Mouse (Mus musculus): ENCODE data around the gene Fgfr2.
A peak's percentile ranks its signal among the peaks of the same experiment; 100 is the strongest.
"Not testable (repeated sequence)": the region's sequence is repeated elsewhere in the genome, so short reads cannot be mapped to it uniquely, and the experiment has no call there.

Gene Fgfr2

GRCm38 (mm10) chr7:131049829-131050228 lies 2073.3 kb downstream of the Fgfr2 start:
- DNase-seq (ENCODE audit: low read depth), result not testable (repeated sequence)

GRCm38 (mm10) chr7:131045258-131045835 lies 2077.8 kb downstream of the Fgfr2 start:
- not testable (repeated sequence) for DNase-seq (ENCODE audit: low read depth)

GRCm38 (mm10) chr7:131042657-131043056 lies 2080.5 kb downstream of the Fgfr2 start:
- DNase-seq (ENCODE audit: low read depth), result no peak

- not testable (repeated sequence) for DNase-seq (ENCODE audit: low read depth)
These were observed 2082.4 kb downstream of the Fgfr2 start for GRCm38 (mm10) chr7:131040760-131041159.

- no peak for DNase-seq (ENCODE audit: low read depth)
These were observed 2086.1 kb downstream of the Fgfr2 start for GRCm38 (mm10) chr7:131037083-131037482.

DNA sequence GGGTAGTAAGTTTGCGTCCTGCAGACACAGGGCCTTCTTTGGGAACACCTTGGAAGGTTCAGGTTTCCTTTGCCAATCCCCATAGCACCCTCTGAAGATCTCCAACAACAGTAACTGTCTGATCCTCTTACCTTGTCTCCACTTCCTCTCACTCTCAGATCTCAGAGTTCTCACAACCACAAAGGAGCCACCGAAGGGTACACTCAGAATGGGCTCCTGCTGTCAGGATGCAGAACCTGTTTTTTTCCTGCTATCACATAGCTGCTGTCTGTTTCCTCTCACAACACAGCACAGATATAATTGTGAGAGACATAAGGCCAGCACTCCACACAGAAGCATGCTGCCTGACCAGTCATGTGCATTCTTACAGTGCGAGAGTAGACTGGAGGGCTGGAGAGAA lies 2086.8 kb downstream of the Fgfr2 start:
- no peak for DNase-seq (ENCODE audit: low read depth)

DNA sequence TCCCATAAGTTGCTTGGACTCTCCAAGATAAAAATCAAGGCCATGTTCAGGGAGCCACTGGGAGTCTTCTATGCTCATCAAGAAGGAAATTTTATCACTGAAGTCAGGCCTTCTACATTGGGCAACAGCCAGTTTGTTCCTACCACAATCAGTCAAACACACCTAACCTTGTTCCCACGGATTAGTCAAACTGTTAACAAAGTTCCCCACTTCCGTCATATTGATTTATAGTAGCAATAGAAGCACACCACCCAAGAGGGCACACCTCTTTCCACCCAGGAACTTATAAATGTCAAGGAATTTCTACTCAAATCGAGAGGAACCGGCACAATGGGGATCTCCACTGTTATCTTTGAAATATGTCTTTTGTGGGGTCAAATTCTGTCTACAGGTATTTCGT lies 2091.4 kb downstream of the Fgfr2 start, which contains the start of gene Dmbt1:
Gene Dmbt1, plus strand, starts transcription at position 299 of the 400 bp plus-strand sequence.
- no peak for DNase-seq (ENCODE audit: low read depth)

DNA sequence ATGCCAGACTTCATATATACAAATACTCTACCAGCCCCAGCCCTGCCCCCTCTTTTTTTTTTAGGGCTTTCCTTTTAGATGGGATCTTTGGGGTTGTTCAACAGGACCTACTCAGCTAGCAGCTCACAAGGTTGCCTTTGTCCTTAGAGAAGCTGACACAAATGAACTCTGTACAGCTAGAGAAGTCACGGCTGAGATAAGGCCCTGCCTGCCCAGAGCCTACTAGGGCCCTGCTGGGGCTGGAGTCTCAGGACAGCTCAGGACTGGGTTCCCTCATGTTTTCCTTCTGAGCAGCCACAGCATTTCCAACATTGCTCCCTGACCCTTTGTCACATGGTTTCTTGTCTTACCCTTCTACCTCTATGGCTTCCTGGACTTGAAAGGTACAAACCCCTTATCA lies 2095.6 kb downstream of the Fgfr2 start:
- DNase-seq (ENCODE audit: low read depth), result no peak

- DNase-seq (ENCODE audit: low read depth), result no peak
These were observed 2098.3 kb downstream of the Fgfr2 start for GRCm38 (mm10) chr7:131024807-131025206.

- DNase-seq (ENCODE audit: low read depth), result no peak
These were observed 2104.0 kb downstream of the Fgfr2 start for GRCm38 (mm10) chr7:131019181-131019580.

GRCm38 (mm10) chr7:131011901-131012300 lies 2111.2 kb downstream of the Fgfr2 start:
- DNase-seq (ENCODE audit: low read depth), result peak; percentile 62

GRCm38 (mm10) chr7:131009178-131009577 lies 2114.0 kb downstream of the Fgfr2 start:
- DNase-seq (ENCODE audit: low read depth), result no peak

DNA sequence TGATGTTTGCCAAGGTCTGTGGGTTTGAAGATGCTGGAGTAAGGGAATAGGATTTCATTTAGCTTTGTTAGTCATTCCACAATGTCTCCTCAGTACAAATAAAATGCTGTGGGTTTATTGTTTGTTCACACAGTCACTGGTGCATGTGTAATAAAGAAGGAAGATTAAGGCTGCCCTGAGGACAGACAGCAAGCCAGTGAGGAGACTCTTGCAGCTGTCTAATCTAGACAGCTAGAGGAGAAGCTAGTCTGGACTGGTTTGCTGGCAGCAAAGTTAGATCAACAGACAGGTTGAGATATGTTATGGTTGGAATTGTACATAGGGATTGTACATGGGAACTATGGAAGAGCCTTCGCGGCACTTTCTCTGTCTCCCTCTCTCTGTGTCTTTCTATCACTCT lies 2115.9 kb downstream of the Fgfr2 start:
- no peak for DNase-seq (ENCODE audit: low read depth)

GRCm38 (mm10) chr7:131004071-131004470 lies 2119.1 kb downstream of the Fgfr2 start:
- DNase-seq (ENCODE audit: low read depth), result no peak

- DNase-seq (ENCODE audit: low read depth), result no peak
These were observed 2121.0 kb downstream of the Fgfr2 start for GRCm38 (mm10) chr7:131001976-131002726.

- no peak for DNase-seq (ENCODE audit: low read depth)
These were observed 2129.2 kb downstream of the Fgfr2 start for GRCm38 (mm10) chr7:130993907-130994306.

DNA sequence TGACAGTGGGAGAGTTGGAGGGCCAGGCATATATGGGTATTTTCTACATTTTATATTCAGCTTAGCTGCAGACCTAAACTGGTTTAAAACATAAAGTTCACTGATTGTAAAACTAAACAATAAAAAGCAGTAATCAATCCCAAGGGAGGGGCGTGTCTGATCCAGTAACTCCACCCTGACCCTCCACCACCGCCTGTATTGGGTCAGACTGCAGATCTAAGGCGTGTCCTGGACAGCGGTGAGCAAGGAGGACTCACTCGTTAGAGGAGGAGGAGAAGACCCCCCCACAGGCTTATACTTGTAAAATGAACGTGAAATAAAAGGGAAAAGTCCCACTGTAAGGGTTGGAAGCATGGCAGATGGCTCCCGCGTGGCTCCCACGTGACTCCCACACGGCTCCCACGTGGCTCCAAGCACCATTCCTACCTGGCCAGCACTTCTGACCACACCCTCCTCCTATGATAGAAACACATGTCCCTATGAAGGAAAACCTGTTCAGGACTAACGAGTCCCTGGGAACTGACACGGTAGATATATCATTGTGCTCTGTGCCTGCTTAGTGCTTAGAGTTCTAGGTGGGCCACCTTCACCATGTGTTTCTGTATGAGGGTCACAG lies 2131.9 kb downstream of the Fgfr2 start:
- no peak for DNase-seq (ENCODE audit: low read depth)

DNA sequence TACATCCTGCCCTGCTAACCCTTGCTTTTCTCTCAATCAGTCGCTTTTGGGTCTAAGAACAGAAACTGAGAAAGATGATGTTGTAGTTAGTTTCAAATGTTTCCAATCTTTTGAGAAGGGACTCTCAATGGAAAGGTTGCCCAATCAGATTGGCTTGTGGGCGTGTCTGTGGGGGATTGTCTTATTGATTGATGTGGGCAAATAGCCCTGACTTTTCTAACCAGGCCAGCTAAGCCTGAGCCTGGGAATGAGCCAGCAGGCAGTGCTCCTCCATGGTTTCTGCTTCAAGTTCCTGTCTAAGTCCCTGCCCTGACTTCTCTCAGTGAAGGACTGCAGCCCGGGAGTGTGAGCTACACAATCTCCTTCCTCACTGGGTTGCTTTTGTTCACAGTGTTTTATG lies 2133.8 kb downstream of the Fgfr2 start:
- no peak for DNase-seq (ENCODE audit: low read depth)

DNA sequence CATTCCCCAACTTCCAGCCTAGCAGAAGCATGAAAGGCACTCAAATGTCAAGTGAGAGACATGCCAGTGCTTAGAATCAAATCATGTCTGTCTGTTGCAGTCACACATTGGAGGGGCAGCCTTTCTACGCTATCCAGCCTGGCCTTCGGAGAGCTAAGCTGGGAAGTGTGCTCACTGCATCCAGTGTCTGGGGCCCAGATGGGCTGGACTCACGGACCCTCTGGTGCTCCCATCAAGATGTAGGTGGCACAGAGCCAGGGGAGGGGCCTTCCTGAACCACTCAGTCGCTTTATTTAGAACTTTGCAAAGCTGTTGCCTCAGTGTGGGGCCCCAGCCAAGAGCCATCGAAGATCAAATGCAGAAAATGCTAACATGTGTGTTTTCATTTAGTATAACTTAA lies 2135.0 kb downstream of the Fgfr2 start:
- no peak for DNase-seq (ENCODE audit: low read depth)

DNA sequence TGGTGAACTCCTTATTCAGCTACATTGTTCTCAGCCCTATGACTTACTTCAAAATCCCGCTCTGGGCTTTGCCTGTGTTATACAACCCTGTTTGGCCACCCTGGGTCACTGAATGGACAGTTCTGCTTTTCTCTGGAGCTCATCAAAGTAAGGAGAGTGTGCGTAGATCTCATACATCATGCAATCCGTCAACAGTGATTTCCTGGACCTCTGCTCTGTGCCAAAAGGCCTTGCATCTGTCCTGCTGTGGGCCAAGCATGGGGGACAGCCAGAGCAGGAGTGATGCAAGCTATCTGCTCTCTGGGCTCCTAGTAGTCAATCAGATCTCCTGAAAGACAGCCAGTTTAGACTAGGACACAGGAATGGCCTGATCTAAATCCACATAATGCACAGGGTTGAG lies 2137.4 kb downstream of the Fgfr2 start:
- no peak for DNase-seq (ENCODE audit: low read depth)

DNA sequence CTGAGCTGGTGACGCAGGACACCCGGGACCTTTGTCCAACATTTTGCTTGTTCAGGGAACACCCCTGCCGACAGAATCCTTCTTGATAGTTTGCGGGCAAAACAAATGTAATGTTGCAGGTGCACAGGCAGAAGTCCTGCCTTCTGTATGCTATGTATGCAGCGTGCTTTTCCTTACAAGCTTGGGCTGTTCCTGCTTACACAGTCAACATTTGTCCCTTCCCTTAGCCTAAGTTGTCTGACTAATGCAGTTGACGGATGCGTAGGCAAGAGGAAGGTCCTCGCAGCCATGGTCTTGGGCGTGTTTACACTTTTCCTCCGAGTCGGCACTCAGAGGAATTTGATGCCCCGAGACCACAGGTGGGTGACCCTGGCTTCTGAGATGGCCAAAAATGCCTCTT lies 2138.0 kb downstream of the Fgfr2 start:
- no peak for DNase-seq (ENCODE audit: low read depth)

DNA sequence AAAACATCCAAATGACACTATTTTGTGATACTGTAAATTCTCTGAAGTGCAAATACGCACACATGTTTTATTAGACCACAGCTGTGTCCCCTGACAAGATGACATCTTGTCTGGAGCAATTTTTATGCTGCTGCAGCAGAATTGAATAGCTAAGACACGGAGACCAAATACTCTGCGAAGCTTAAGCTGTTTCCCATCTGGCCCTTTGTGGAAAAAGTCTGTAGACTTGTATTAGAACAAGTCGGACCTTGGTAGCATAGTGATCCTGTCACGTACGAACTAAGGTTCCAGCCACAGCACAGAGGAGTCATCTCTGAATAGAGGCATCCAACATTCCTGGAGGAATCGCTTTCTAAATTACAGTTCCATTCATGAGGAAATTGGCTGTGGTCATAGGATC lies 2138.9 kb downstream of the Fgfr2 start:
- DNase-seq (ENCODE audit: low read depth), result no peak

GRCm38 (mm10) chr7:130982881-130983280 lies 2140.3 kb downstream of the Fgfr2 start:
- no peak for DNase-seq (ENCODE audit: low read depth)

All from fibroblast of lung, adult 2 months (primary cell).